Mouse (Mus musculus) midbrain, embryonic 12.5 days (tissue): Measurements from ENCODE around the gene Spo11. TPM values are rescaled to one million over a fixed set of nuclear protein-coding genes. Genes with fewer than 3 reads are reported as not detected.

ENCODE experiments used
- ATAC-seq: fragments of 200-750 bp; cut with Nextera tagmentation; 2 replicates; pipeline ENCODE4 v1.8.0; 2017; ENCODE audit warnings: low read depth, moderate TSS enrichment, moderate library complexity; ENCODE audit not compliant: low FRiP score
- H3K27ac ChIP-seq: fragments of 300-500 bp; sonication (generic); replicated peaks from 2 replicates; pipeline ENCODE4 v1.5.1; 2016; ENCODE audit warnings: mild to moderate bottlenecking
- H3K27me3 ChIP-seq: fragments of 300-500 bp; sonication (generic); 2 replicates; pipeline ENCODE4 v1.6.1; 2016; ENCODE audit warnings: mild to moderate bottlenecking
- H3K36me3 ChIP-seq: fragments of 300-500 bp; sonication (generic); 2 replicates; pipeline ENCODE4 v1.6.1; 2016
- H3K4me1 ChIP-seq: fragments of 300-500 bp; sonication (generic); 2 replicates; pipeline ENCODE4 v1.6.1; 2016
- H3K4me2 ChIP-seq: fragments of 300-500 bp; sonication (generic); replicated peaks from 2 replicates; pipeline ENCODE4 v1.6.1; 2016; ENCODE audit warnings: mild to moderate bottlenecking, moderate library complexity
- H3K4me3 ChIP-seq: fragments of 300-500 bp; sonication (generic); 2 replicates; pipeline ENCODE4 v1.5.1; 2016; ENCODE audit warnings: mild to moderate bottlenecking
- H3K9ac ChIP-seq: fragments of 300-500 bp; sonication (generic); replicated peaks from 2 replicates; pipeline ENCODE4 v1.6.1; 2016; ENCODE audit warnings: mild to moderate bottlenecking, moderate library complexity
- H3K9me3 ChIP-seq: fragments of 300-500 bp; sonication (generic); 2 replicates; pipeline ENCODE4 v1.6.1; 2016; ENCODE audit warnings: mild to moderate bottlenecking
- WGBS: fragments of 180-500 bp; shearing (Covaris S2); methylation state at CpG from one replicate; pipeline ENCODE4 v1.1.7; 2016; 5-methylcytosine and 5-hydroxymethylcytosine counted together
- polyA plus RNA-seq: library from polyadenylated mRNA; unstranded; fragments of >200 nt; fragmentation: Nextera tagmentation; extraction: Ambion mirVana; gene quantifications from 2 replicates; pipeline ENCODE4 v1.2.1, GENCODE M21; 2016

Spo11 gene
- polyA plus RNA-seq, 1 experiment from 2014 or later = 0.82 TPM

DNA sequence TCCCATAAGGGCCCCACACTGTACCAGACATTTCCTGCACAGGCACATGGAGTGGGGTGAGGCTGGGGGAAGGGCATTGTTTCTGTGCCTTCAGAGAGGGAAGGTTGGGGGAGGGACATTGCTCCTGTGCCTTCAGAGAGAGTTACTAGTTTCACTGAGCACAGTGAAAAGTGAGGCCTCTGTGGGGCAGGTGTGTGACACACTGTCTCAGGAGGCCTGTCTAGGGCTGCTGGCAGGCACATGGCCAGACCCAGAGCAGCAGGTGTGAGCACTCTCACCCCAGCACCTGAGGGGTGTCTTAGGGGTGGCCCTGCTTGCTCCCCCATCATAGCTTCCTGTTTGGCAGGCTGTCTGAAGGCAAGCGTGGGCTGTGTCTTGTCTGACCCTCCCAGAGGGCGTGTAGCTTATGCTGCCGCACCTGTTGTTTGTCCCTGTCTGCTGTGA is 49.2 kb downstream of the Spo11 start:
- H3K9me3 ChIP-seq = no peaks in the 10 kb centered on the region
- 89% methylated on average over 3 of the region's 3 CpGs for WGBS
- peaks cover 45% of the 10 kb centered on the region for H3K4me1 ChIP-seq
- no peak overlapping the region for H3K4me3 ChIP-seq
- H3K27ac ChIP-seq = no peak overlapping the region
- no peak for ATAC-seq
- no peak overlapping the region for H3K9ac ChIP-seq
- peak overlapping the region; percentile 9 for H3K4me2 ChIP-seq
- H3K36me3 ChIP-seq = peaks cover 62% of the 10 kb centered on the region
- no peaks in the 10 kb centered on the region for H3K27me3 ChIP-seq

- Histone ChIP-seq H3K4me2 (no peak overlapping the region), H3K9me3 (no peaks in the 10 kb centered on the region), H3K9ac (no peak overlapping the region), H3K4me3 (no peak overlapping the region), H3K27ac (no peak overlapping the region), H3K36me3 (peaks cover 68% of the 10 kb centered on the region), H3K27me3 (no peaks in the 10 kb centered on the region), H3K4me1 (peaks cover 45% of the 10 kb centered on the region)
- WGBS = 95% methylated on average over 6 of the region's 6 CpGs
- no peak for ATAC-seq
Measured at GRCm38 (mm10) chr2:173027169-173027823, 49.8 kb downstream of the Spo11 start.

GRCm38 (mm10) chr2:173027824-173028495 is 50.5 kb downstream of the Spo11 start:
- Histone ChIP-seq H3K27ac (no peak overlapping the region), H3K4me2 (no peak overlapping the region), H3K36me3 (peaks cover 75% of the 10 kb centered on the region), H3K9me3 (no peaks in the 10 kb centered on the region), H3K4me1 (peaks cover 39% of the 10 kb centered on the region), H3K27me3 (no peaks in the 10 kb centered on the region), H3K4me3 (no peak overlapping the region), H3K9ac (no peak overlapping the region)
- no peak for ATAC-seq
- WGBS = 89% methylated on average over 4 of the region's 4 CpGs

- Histone ChIP-seq H3K36me3 (peaks cover 81% of the 10 kb centered on the region), H3K9me3 (no peaks in the 10 kb centered on the region), H3K4me2 (no peak overlapping the region), H3K27me3 (no peaks in the 10 kb centered on the region), H3K4me1 (peaks cover 32% of the 10 kb centered on the region), H3K9ac (no peak overlapping the region), H3K27ac (no peak overlapping the region), H3K4me3 (no peak overlapping the region)
- 86% methylated on average over 3 of the region's 3 CpGs for WGBS
- no peak for ATAC-seq
Measured at GRCm38 (mm10) chr2:173028508-173029031, 51.1 kb downstream of the Spo11 start.

- ATAC-seq = no peak
- 83% methylated on average over 12 of the region's 12 CpGs for whole genome bisulfite sequencing
- H3K4me1 ChIP-seq = peaks cover 12% of the 10 kb centered on the region
Measured at GRCm38 (mm10) chr2:173030591-173031338, 53.3 kb downstream of the Spo11 start.

GRCm38 (mm10) chr2:173033531-173033930 is 56.0 kb downstream of the Spo11 start:
- no peak for ATAC-seq
- 96% methylated on average over 13 of the region's 13 CpGs for WGBS
- Histone ChIP-seq H3K4me2 (no peak overlapping the region), H3K9me3 (no peaks in the 10 kb centered on the region), H3K9ac (no peak overlapping the region), H3K4me1 (no peaks in the 10 kb centered on the region), H3K27ac (no peak overlapping the region), H3K27me3 (no peaks in the 10 kb centered on the region), H3K36me3 (peaks cover 72% of the 10 kb centered on the region), H3K4me3 (no peak overlapping the region)

More at GRCm38 (mm10) chr2:173030591-173031338, 53.3 kb downstream of the Spo11 start:
- Histone ChIP-seq H3K27ac (no peak overlapping the region), H3K9me3 (no peaks in the 10 kb centered on the region), H3K4me2 (no peak overlapping the region), H3K36me3 (peaks cover 90% of the 10 kb centered on the region), H3K9ac (no peak overlapping the region), H3K4me3 (no peak overlapping the region), H3K27me3 (no peaks in the 10 kb centered on the region)

DNA sequence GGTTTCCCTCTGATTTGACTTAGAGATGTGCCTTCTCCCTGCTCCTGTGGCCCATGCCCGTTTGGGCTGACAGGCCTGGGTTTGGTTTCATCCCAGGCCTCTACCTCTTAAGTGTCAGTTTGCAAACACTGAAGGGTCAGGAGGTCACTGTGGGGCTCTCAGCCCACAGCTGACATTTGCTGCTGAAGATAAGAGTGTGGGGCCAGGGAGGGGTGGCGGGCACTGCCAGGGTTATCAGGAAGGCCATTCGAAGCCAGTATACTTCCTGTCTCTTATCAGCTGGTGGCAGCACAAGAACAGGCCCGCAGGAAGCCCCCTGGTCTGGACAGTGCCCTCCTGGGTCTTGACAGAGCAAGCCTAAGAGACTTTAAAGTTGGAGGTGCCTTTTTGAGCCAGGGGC is 57.5 kb downstream of the Spo11 start:
- no peaks in the 10 kb centered on the region for H3K9me3 ChIP-seq
- no peak overlapping the region for H3K4me3 ChIP-seq
- H3K36me3 ChIP-seq = peaks cover 61% of the 10 kb centered on the region
- WGBS = 81% methylated on average over 4 of the region's 4 CpGs
- H3K9ac ChIP-seq = no peak overlapping the region
- H3K27ac ChIP-seq = no peak overlapping the region
- no peak overlapping the region for H3K4me2 ChIP-seq
- H3K4me1 ChIP-seq = no peaks in the 10 kb centered on the region
- no peak for ATAC-seq
- no peaks in the 10 kb centered on the region for H3K27me3 ChIP-seq

- no peak for ATAC-seq
- 92% methylated on average over 5 of the region's 5 CpGs for WGBS
- H3K4me2 ChIP-seq = no peak overlapping the region
- no peaks in the 10 kb centered on the region for H3K9me3 ChIP-seq
- no peaks in the 10 kb centered on the region for H3K27me3 ChIP-seq
- H3K27ac ChIP-seq = 0 out of 2 replicates have a peak overlapping the region, but pooled peaks have one; percentile 10
- H3K4me1 ChIP-seq = no peaks in the 10 kb centered on the region
- peaks cover 55% of the 10 kb centered on the region for H3K36me3 ChIP-seq
- no peak overlapping the region for H3K4me3 ChIP-seq
- no peak overlapping the region for H3K9ac ChIP-seq
Measured at GRCm38 (mm10) chr2:173035653-173036052, 58.2 kb downstream of the Spo11 start.

- Histone ChIP-seq H3K4me2 (no peak overlapping the region), H3K27ac (0 out of 2 replicates have a peak overlapping the region, but pooled peaks have one; percentile 10), H3K36me3 (peaks cover 51% of the 10 kb centered on the region), H3K9ac (no peak overlapping the region), H3K9me3 (no peaks in the 10 kb centered on the region), H3K4me3 (no peak overlapping the region), H3K27me3 (no peaks in the 10 kb centered on the region), H3K4me1 (no peaks in the 10 kb centered on the region)
- no peak for ATAC-seq
- WGBS = 90% methylated on average over 5 of the region's 5 CpGs
Measured at GRCm38 (mm10) chr2:173036055-173036454, 58.6 kb downstream of the Spo11 start.

- Histone ChIP-seq H3K9ac (no peak overlapping the region), H3K9me3 (no peaks in the 10 kb centered on the region), H3K4me2 (no peak overlapping the region), H3K36me3 (peaks cover 45% of the 10 kb centered on the region), H3K27me3 (no peaks in the 10 kb centered on the region), H3K27ac (no peak overlapping the region), H3K4me1 (no peaks in the 10 kb centered on the region), H3K4me3 (no peak overlapping the region)
- ATAC-seq = no peak
- 72% methylated on average over 4 of the region's 4 CpGs for WGBS
Measured at GRCm38 (mm10) chr2:173036611-173037010, 59.1 kb downstream of the Spo11 start.

- WGBS = 85% methylated on average over 5 of the region's 5 CpGs
- no peak for ATAC-seq
- Histone ChIP-seq H3K27me3 (no peaks in the 10 kb centered on the region), H3K4me1 (no peaks in the 10 kb centered on the region), H3K4me2 (no peak overlapping the region), H3K9me3 (no peaks in the 10 kb centered on the region), H3K9ac (no peak overlapping the region), H3K27ac (no peak overlapping the region), H3K36me3 (peaks cover 38% of the 10 kb centered on the region), H3K4me3 (no peak overlapping the region)
Measured at GRCm38 (mm10) chr2:173037347-173037746, 59.8 kb downstream of the Spo11 start.
